Mouse (Mus musculus) brain, embryonic 14.5 days (tissue): Measurements from ENCODE around the gene Oscp1.

ENCODE experiments used
- CTCF ChIP-seq: fragments of 200-500 bp; IDR thresholded peaks from 2 replicates; pipeline ENCODE4 v1.5.1; 2012; ENCODE audit warnings: inconsistent platforms, mild to moderate bottlenecking, moderate library complexity, borderline replicate concordance; ENCODE audit not compliant: insufficient read depth, insufficient read length; ENCODE audit errors: extremely low read depth
- POLR2A ChIP-seq: fragments of 200-500 bp; IDR thresholded peaks from 2 replicates; pipeline ENCODE4 v1.6.1; 2012; ENCODE audit warnings: mild to moderate bottlenecking, inconsistent platforms, borderline replicate concordance; ENCODE audit not compliant: poor library complexity, insufficient read depth, insufficient read length, severe bottlenecking; ENCODE audit errors: extremely low read depth

- no peak for TF ChIP-seq POLR2A
- no peak for TF ChIP-seq CTCF
Observed at GRCm38 (mm10) chr4:126057207-126058133, 895 bp upstream of the Oscp1 start.
